Mouse (Mus musculus) left cerebral cortex, postnatal 36 days (tissue): Measurements from ENCODE around the gene Map1lc3b. TPM values are rescaled to one million over a fixed set of nuclear protein-coding genes. Genes with fewer than 3 reads are reported as not detected.
"Not testable (repeated sequence)": the region's sequence is repeated elsewhere in the genome, so short reads cannot be mapped to it uniquely, and the experiment has no call there.

Experiments
- DNase-seq, 2 experiments: peaks; one replicate each; pipeline ENCODE4 v3.0.0; 2021 to 2022; ENCODE audit warnings: low spot score in 2 of 2, mixed read lengths in 1 of 2
- intact Hi-C: fragments of 180-260 bp; cut with DNase I; formaldehyde crosslinking; loops from one replicate; pipeline ENCODE4 v1.15.1; 2025
- total RNA-seq, 2 experiments: library from RNA; stranded (reverse); gene quantifications; 2 replicates each; pipeline ENCODE4 v1.2.3; 2021

Map1lc3b gene
- total RNA-seq, 2 experiments from 2014 or later: 167 to 190 TPM

GRCm38 (mm10) chr8:121570335-121570734 is 19.8 kb upstream of the Map1lc3b start:
- peak in 1 of 2 experiments; percentile 61 for DNase-seq
- intact Hi-C loops: no loop called here

GRCm38 (mm10) chr8:121570801-121571200 is 19.4 kb upstream of the Map1lc3b start:
- DNase-seq: no peak
- intact Hi-C loops: no loop called here

- intact Hi-C loops: no loop called here
- no peak for DNase-seq
Measured at GRCm38 (mm10) chr8:121572121-121572520, 18.0 kb upstream of the Map1lc3b start.

GRCm38 (mm10) chr8:121573275-121573674 is 16.9 kb upstream of the Map1lc3b start:
- no peak for DNase-seq
- intact Hi-C loops: no loop called here

- no peak for DNase-seq
- intact Hi-C loops: loop anchor here (5.0 kb wide), 1 partner anchor 463 kb away; no protein-coding TSS in a partner anchor
Measured at GRCm38 (mm10) chr8:121575661-121576060, 14.5 kb upstream of the Map1lc3b start.

- intact Hi-C loops: loop anchor here (5.0 kb wide), 1 partner anchor 466 kb away; no protein-coding TSS in a partner anchor
Measured at GRCm38 (mm10) chr8:121577751-121578675, 12.1 kb upstream of the Map1lc3b start.

GRCm38 (mm10) chr8:121578676-121579451 is 11.3 kb upstream of the Map1lc3b start, which contains the start of gene Fbxo31:
Gene Fbxo31, minus strand, starts transcription at chr8:121578806.
- intact Hi-C loops: loop anchor here (5.0 kb wide), 1 partner anchor 467 kb away; no protein-coding TSS in a partner anchor
- DNase-seq: peak; percentile 91 to 93

More at GRCm38 (mm10) chr8:121577751-121578675, 12.1 kb upstream of the Map1lc3b start:
- peak in 1 of 2 experiments; percentile 45 for DNase-seq

GRCm38 (mm10) chr8:121580465-121580864 is 9.7 kb upstream of the Map1lc3b start:
- no peak for DNase-seq
- intact Hi-C loops: no loop called here

- intact Hi-C loops: no loop called here
- DNase-seq: no peak
Measured at GRCm38 (mm10) chr8:121583653-121584052, 6.5 kb upstream of the Map1lc3b start.

- intact Hi-C loops: no loop called here
Measured at GRCm38 (mm10) chr8:121584730-121585129, 5.4 kb upstream of the Map1lc3b start.

GRCm38 (mm10) chr8:121585159-121585825 is 4.9 kb upstream of the Map1lc3b start:
- intact Hi-C loops: no loop called here

More at GRCm38 (mm10) chr8:121584730-121585129, 5.4 kb upstream of the Map1lc3b start:
- no peak for DNase-seq

GRCm38 (mm10) chr8:121588750-121589149 is 1.4 kb upstream of the Map1lc3b start:
- intact Hi-C loops: no loop called here
- no peak for DNase-seq

More at GRCm38 (mm10) chr8:121585159-121585825, 4.9 kb upstream of the Map1lc3b start:
- peak; percentile 100 for DNase-seq

GRCm38 (mm10) chr8:121589205-121589726 is 895 bp upstream of the Map1lc3b start:
- no peak for DNase-seq
- intact Hi-C loops: no loop called here

- intact Hi-C loops: no loop called here
- no peak for DNase-seq
Measured at GRCm38 (mm10) chr8:121591178-121592066, 1.3 kb downstream of the Map1lc3b start.

GRCm38 (mm10) chr8:121593293-121593692 is 3.1 kb downstream of the Map1lc3b start:
- no peak for DNase-seq
- intact Hi-C loops: no loop called here

GRCm38 (mm10) chr8:121593983-121594382 is 3.8 kb downstream of the Map1lc3b start:
- intact Hi-C loops: no loop called here
- no peak for DNase-seq

GRCm38 (mm10) chr8:121597492-121597891 is 7.3 kb downstream of the Map1lc3b start:
- DNase-seq: not testable (repeated sequence)
- intact Hi-C loops: loop anchor here (5.0 kb wide), 1 partner anchor 50 kb away; no protein-coding TSS in a partner anchor

GRCm38 (mm10) chr8:121598190-121598589 is 8.0 kb downstream of the Map1lc3b start:
- intact Hi-C loops: loop anchor here (5.0 kb wide), 1 partner anchor 51 kb away; no protein-coding TSS in a partner anchor
- DNase-seq: no peak
